Mouse (Mus musculus): ENCODE data around the gene Sorcs2. TPM values are rescaled to one million over a fixed set of nuclear protein-coding genes. Genes with fewer than 3 reads are reported as not detected.
A peak's percentile ranks its signal among the peaks of the same experiment; 100 is the strongest.

The Sorcs2 gene
- polyA plus RNA-seq, 1 experiment from 2014 or later = 14.8 TPM

- H3K9ac ChIP-seq (replicated peaks) = no peak overlapping the region
- no peak for ATAC-seq (ENCODE audit: low FRiP score)
- H3K4me3 ChIP-seq (replicated peaks) = no peak overlapping the region
- H3K9me3 ChIP-seq (replicated peaks) = no peaks in the 10 kb centered on the region
- no peaks in the 10 kb centered on the region for H3K36me3 ChIP-seq
- peaks cover 24% of the 10 kb centered on the region for H3K4me1 ChIP-seq
- no peak overlapping the region for H3K4me2 ChIP-seq
- no peak overlapping the region for H3K27ac ChIP-seq (replicated peaks)
- 77% methylated on average over 2 of the region's 2 CpGs for WGBS
- no peaks in the 10 kb centered on the region for H3K27me3 ChIP-seq (replicated peaks)
Measured at GRCm38 (mm10) chr5:36133893-36134292, 264.0 kb downstream of the Sorcs2 start.

- WGBS = 23% methylated on average over 8 of the region's 8 CpGs
- Histone ChIP-seq H3K9ac (replicated peaks) (no peak overlapping the region), H3K4me1 (peaks cover 27% of the 10 kb centered on the region), H3K27ac (replicated peaks) (peak overlapping the region; percentile 63), H3K4me3 (replicated peaks) (no peak overlapping the region), H3K36me3 (no peaks in the 10 kb centered on the region), H3K4me2 (no peak overlapping the region), H3K27me3 (replicated peaks) (no peaks in the 10 kb centered on the region), H3K9me3 (replicated peaks) (no peaks in the 10 kb centered on the region)
- ATAC-seq (ENCODE audit: low FRiP score) = peak; percentile 78
Measured at GRCm38 (mm10) chr5:36130393-36131011, 267.4 kb downstream of the Sorcs2 start.

GRCm38 (mm10) chr5:36129661-36130060 lies 268.3 kb downstream of the Sorcs2 start:
- Histone ChIP-seq H3K27ac (replicated peaks) (peak overlapping the region; percentile 63; the same call in 1 of the 2 replicates), H3K9ac (replicated peaks) (no peak overlapping the region), H3K4me2 (no peak overlapping the region), H3K27me3 (replicated peaks) (no peaks in the 10 kb centered on the region), H3K36me3 (no peaks in the 10 kb centered on the region), H3K4me3 (replicated peaks) (no peak overlapping the region), H3K9me3 (replicated peaks) (no peaks in the 10 kb centered on the region), H3K4me1 (peaks cover 27% of the 10 kb centered on the region)
- no peak for ATAC-seq (ENCODE audit: low FRiP score)
- WGBS = 63% methylated on average over 2 of the region's 2 CpGs

- no peaks in the 10 kb centered on the region for H3K9me3 ChIP-seq (replicated peaks)
Measured at GRCm38 (mm10) chr5:36128513-36128912, 269.4 kb downstream of the Sorcs2 start.

GRCm38 (mm10) chr5:36124993-36125392 lies 272.9 kb downstream of the Sorcs2 start:
- ATAC-seq (ENCODE audit: low FRiP score) = no peak
- no peak overlapping the region for H3K4me2 ChIP-seq
- no peaks in the 10 kb centered on the region for H3K36me3 ChIP-seq
- no peak overlapping the region for H3K27ac ChIP-seq (replicated peaks)
- H3K9me3 ChIP-seq (replicated peaks) = no peaks in the 10 kb centered on the region
- H3K9ac ChIP-seq (replicated peaks) = no peak overlapping the region
- no peak overlapping the region for H3K4me3 ChIP-seq (replicated peaks)
- 77% methylated on average over 6 of the region's 6 CpGs for WGBS
- H3K27me3 ChIP-seq (replicated peaks) = no peaks in the 10 kb centered on the region
- H3K4me1 ChIP-seq = peaks cover 21% of the 10 kb centered on the region

More at GRCm38 (mm10) chr5:36128513-36128912, 269.4 kb downstream of the Sorcs2 start:
- Histone ChIP-seq H3K27me3 (replicated peaks) (no peaks in the 10 kb centered on the region), H3K36me3 (no peaks in the 10 kb centered on the region), H3K27ac (replicated peaks) (no peak overlapping the region), H3K9ac (replicated peaks) (no peak overlapping the region), H3K4me1 (peaks cover 27% of the 10 kb centered on the region), H3K4me2 (no peak overlapping the region), H3K4me3 (replicated peaks) (no peak overlapping the region)
- no peak for ATAC-seq (ENCODE audit: low FRiP score)
- WGBS = 53% methylated on average over 3 of the region's 3 CpGs

- no peak overlapping the region for H3K27ac ChIP-seq (replicated peaks)
Measured at GRCm38 (mm10) chr5:36122987-36123386, 275.0 kb downstream of the Sorcs2 start.

GRCm38 (mm10) chr5:36120931-36121341 lies 277.0 kb downstream of the Sorcs2 start:
- no peaks in the 10 kb centered on the region for H3K27me3 ChIP-seq (replicated peaks)
- H3K36me3 ChIP-seq = no peaks in the 10 kb centered on the region
- H3K4me2 ChIP-seq = no peak overlapping the region
- H3K9me3 ChIP-seq (replicated peaks) = no peaks in the 10 kb centered on the region
- WGBS = 11% methylated on average over 3 of the region's 3 CpGs
- H3K9ac ChIP-seq (replicated peaks) = no peak overlapping the region
- H3K4me1 ChIP-seq = peaks cover 20% of the 10 kb centered on the region
- H3K27ac ChIP-seq (replicated peaks) = no peak overlapping the region
- no peak for ATAC-seq (ENCODE audit: low FRiP score)
- H3K4me3 ChIP-seq (replicated peaks) = no peak overlapping the region

More at GRCm38 (mm10) chr5:36122987-36123386, 275.0 kb downstream of the Sorcs2 start:
- 71% methylated on average over 10 of the region's 10 CpGs for WGBS
- Histone ChIP-seq H3K4me2 (no peak overlapping the region), H3K4me3 (replicated peaks) (no peak overlapping the region), H3K27me3 (replicated peaks) (no peaks in the 10 kb centered on the region), H3K4me1 (peaks cover 11% of the 10 kb centered on the region), H3K9me3 (replicated peaks) (no peaks in the 10 kb centered on the region), H3K9ac (replicated peaks) (no peak overlapping the region), H3K36me3 (no peaks in the 10 kb centered on the region)
- ATAC-seq (ENCODE audit: low FRiP score) = no peak

GRCm38 (mm10) chr5:36118061-36118460 lies 279.9 kb downstream of the Sorcs2 start:
- no peaks in the 10 kb centered on the region for H3K27me3 ChIP-seq (replicated peaks)
- no peak overlapping the region for H3K27ac ChIP-seq (replicated peaks)
- 21% methylated on average over 5 of the region's 5 CpGs for WGBS
- H3K4me3 ChIP-seq (replicated peaks) = no peak overlapping the region
- H3K9ac ChIP-seq (replicated peaks) = no peak overlapping the region
- H3K36me3 ChIP-seq = no peaks in the 10 kb centered on the region
- ATAC-seq (ENCODE audit: low FRiP score) = 0 out of 2 replicates have a peak, but pooled peaks have one; percentile 14
- peaks cover 29% of the 10 kb centered on the region for H3K4me1 ChIP-seq
- no peak overlapping the region for H3K4me2 ChIP-seq
- no peaks in the 10 kb centered on the region for H3K9me3 ChIP-seq (replicated peaks)

GRCm38 (mm10) chr5:36115519-36115918 lies 282.4 kb downstream of the Sorcs2 start:
- Histone ChIP-seq H3K4me1 (peaks cover 41% of the 10 kb centered on the region), H3K4me2 (no peak overlapping the region), H3K36me3 (no peaks in the 10 kb centered on the region), H3K9me3 (replicated peaks) (no peaks in the 10 kb centered on the region), H3K4me3 (replicated peaks) (no peak overlapping the region), H3K9ac (replicated peaks) (no peak overlapping the region), H3K27ac (replicated peaks) (no peak overlapping the region), H3K27me3 (replicated peaks) (no peaks in the 10 kb centered on the region)
- WGBS = 22% methylated on average over 7 of the region's 7 CpGs
- ATAC-seq (ENCODE audit: low FRiP score) = no peak

GRCm38 (mm10) chr5:36113696-36114095 lies 284.2 kb downstream of the Sorcs2 start:
- peaks cover 40% of the 10 kb centered on the region for H3K4me1 ChIP-seq

GRCm38 (mm10) chr5:36112696-36113095 lies 285.2 kb downstream of the Sorcs2 start:
- peaks cover 39% of the 10 kb centered on the region for H3K4me1 ChIP-seq

More at GRCm38 (mm10) chr5:36113696-36114095, 284.2 kb downstream of the Sorcs2 start:
- no peak overlapping the region for H3K4me2 ChIP-seq
- no peaks in the 10 kb centered on the region for H3K27me3 ChIP-seq (replicated peaks)
- H3K36me3 ChIP-seq = no peaks in the 10 kb centered on the region
- H3K9me3 ChIP-seq (replicated peaks) = no peaks in the 10 kb centered on the region
- no peak for ATAC-seq (ENCODE audit: low FRiP score)
- 86% methylated on average over 2 of the region's 2 CpGs for WGBS
- no peak overlapping the region for H3K9ac ChIP-seq (replicated peaks)
- H3K27ac ChIP-seq (replicated peaks) = no peak overlapping the region
- H3K4me3 ChIP-seq (replicated peaks) = no peak overlapping the region

GRCm38 (mm10) chr5:36111516-36111915 lies 286.4 kb downstream of the Sorcs2 start:
- H3K36me3 ChIP-seq = no peaks in the 10 kb centered on the region
- no peak overlapping the region for H3K4me2 ChIP-seq
- no peaks in the 10 kb centered on the region for H3K9me3 ChIP-seq (replicated peaks)
- H3K27me3 ChIP-seq (replicated peaks) = no peaks in the 10 kb centered on the region
- no peak overlapping the region for H3K4me3 ChIP-seq (replicated peaks)
- peaks cover 35% of the 10 kb centered on the region for H3K4me1 ChIP-seq
- no peak for ATAC-seq (ENCODE audit: low FRiP score)
- H3K9ac ChIP-seq (replicated peaks) = no peak overlapping the region
- H3K27ac ChIP-seq (replicated peaks) = no peak overlapping the region
- WGBS = 52% methylated on average over 3 of the region's 3 CpGs

More at GRCm38 (mm10) chr5:36112696-36113095, 285.2 kb downstream of the Sorcs2 start:
- Histone ChIP-seq H3K9me3 (replicated peaks) (no peaks in the 10 kb centered on the region), H3K36me3 (no peaks in the 10 kb centered on the region), H3K9ac (replicated peaks) (no peak overlapping the region; the same call in 1 of the 2 replicates), H3K27ac (replicated peaks) (no peak overlapping the region), H3K27me3 (replicated peaks) (no peaks in the 10 kb centered on the region), H3K4me2 (no peak overlapping the region), H3K4me3 (replicated peaks) (no peak overlapping the region)
- WGBS = 81% methylated on average over 6 of the region's 6 CpGs
- ATAC-seq (ENCODE audit: low FRiP score) = no peak

Data from neural tube, embryonic 15.5 days (tissue).